8 mouse cellular contexts compared by ENCODE assay signal in the genomic region with DNA sequence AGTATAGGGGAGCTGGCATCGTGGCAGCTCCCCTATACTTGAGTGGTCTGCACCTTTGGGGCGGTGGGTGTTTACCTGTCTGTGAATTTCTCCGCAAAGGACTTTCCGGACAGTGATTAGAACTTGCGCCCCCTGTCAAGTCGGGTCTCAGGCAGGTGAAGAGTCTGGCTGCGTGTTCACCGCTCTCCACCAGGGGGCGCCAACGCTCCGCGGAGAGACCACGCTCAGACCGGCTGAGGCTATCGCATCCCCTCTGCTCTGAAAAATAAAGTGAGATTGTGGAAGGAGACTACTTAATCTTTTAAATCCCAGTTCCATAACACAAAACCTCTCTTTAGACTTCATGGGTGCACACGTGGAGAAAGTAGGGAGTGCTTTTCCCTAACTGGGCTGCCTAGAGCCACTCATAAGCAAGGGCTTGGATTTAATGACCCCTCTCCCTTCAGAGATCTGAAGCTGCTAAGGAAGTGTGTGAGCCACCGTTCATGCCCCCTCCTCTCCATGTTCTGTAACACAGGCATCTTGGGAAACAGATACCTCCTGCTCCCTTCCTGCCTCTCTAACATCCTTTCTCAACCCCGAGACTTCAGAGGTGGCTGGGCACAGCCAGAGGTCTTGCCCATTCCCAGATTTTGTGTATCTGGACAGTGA. TPM values are rescaled to one million over a fixed set of nuclear protein-coding genes. Genes with fewer than 3 reads are reported as not detected.
DNase-seq lines count a peak whose midpoint lies in the region; ATAC-seq and TF ChIP-seq lines count a peak whose summit lies in the region.

No protein-coding gene starts in this region.

- no peak overlapping the region for H3K9ac ChIP-seq in MEL (ENCODE audit: control insufficient read depth, low read depth, low read length, poor library complexity, severe bottlenecking)
- no peak overlapping the region for H3K9ac ChIP-seq in forebrain, embryonic 14.5 days (ENCODE audit: low read length)

- H3K4me3 ChIP-seq in MEL (ENCODE audit: control insufficient read depth in 1 of 2, insufficient read depth in 1 of 2, low read depth in 2 of 2, low read length in 2 of 2) = no peak overlapping the region
- no peak overlapping the region for H3K4me3 ChIP-seq in forebrain, embryonic 14.5 days (ENCODE audit: low read depth, low read length)

- H3K36me3 ChIP-seq in MEL (ENCODE audit: control insufficient read depth in 1 of 2, insufficient read depth in 2 of 2, low read length in 2 of 2) = no peaks in the 10 kb centered on the region
- no peaks in the 10 kb centered on the region for H3K36me3 ChIP-seq in forebrain, embryonic 14.5 days (ENCODE audit: control insufficient read depth, insufficient read depth, low read length)

- no peak for TF ChIP-seq EP300 in MEL (IDR thresholded peaks at IDR 0.05; ENCODE audit: low read depth in 1 of 2, low read length in 2 of 2)

- peak; percentile 62 for DNase-seq in MEL (ENCODE audit: low read depth, low spot score)
- DNase-seq in c-Kit-positive CD71-positive TER-119-positive erythroid progenitor cells, embryonic 14.5 days (ENCODE audit: low spot score) = peak; percentile 48
- DNase-seq in forebrain, embryonic 14.5 days (ENCODE audit: low spot score) = peak; percentile 80
- DNase-seq in layer of hippocampus, adult 9-10 months (ENCODE audit: low spot score) = peak; percentile 45
- peak; percentile 70 to 82 for DNase-seq in lung, postnatal 4 days
- DNase-seq in right cerebral cortex, adult 2 months (ENCODE audit: low spot score in 2 of 2) = peak; percentile 77 to 91
- DNase-seq in urinary bladder, postnatal 10 days (ENCODE audit: low spot score) = peak; percentile 49

- H3K27me3 ChIP-seq in MEL (ENCODE audit: control insufficient read depth in 1 of 2, insufficient read depth in 2 of 2, low read length in 2 of 2) = peaks cover 0 to 5% of the 10 kb centered on the region in 2 experiments; a peak in 3 of 4 replicates
- H3K27me3 ChIP-seq in forebrain, embryonic 14.5 days (replicated peaks; ENCODE audit: control insufficient read depth, insufficient read depth, low read length) = no peaks in the 10 kb centered on the region; the same call in 1 of the 2 replicates

- no peak overlapping the region for H3K4me2 ChIP-seq in forebrain, embryonic 14.5 days (ENCODE audit: low read length)

- no peak overlapping the region for H3K27ac ChIP-seq in MEL (ENCODE audit: control insufficient read depth, low read depth, low read length)
- no peak overlapping the region for H3K27ac ChIP-seq in forebrain, embryonic 14.5 days (ENCODE audit: low read depth, low read length)

- H3K9me3 ChIP-seq in MEL (replicated peaks; ENCODE audit: insufficient read depth, low read length) = no peaks in the 10 kb centered on the region
- H3K9me3 ChIP-seq in forebrain, embryonic 14.5 days (replicated peaks; ENCODE audit: control insufficient read depth, low read length) = no peaks in the 10 kb centered on the region

- no peaks in the 10 kb centered on the region for H3K4me1 ChIP-seq in MEL (ENCODE audit: control insufficient read depth in 1 of 2, insufficient read depth in 2 of 2, low read length in 2 of 2)
- H3K4me1 ChIP-seq in forebrain, embryonic 14.5 days (ENCODE audit: control insufficient read depth, insufficient read depth, low read length) = no peaks in the 10 kb centered on the region

- peak; percentile 62; the same call in 1 of the 2 replicates for ATAC-seq in forebrain, embryonic 14.5 days
- peak; percentile 67 to 88 for ATAC-seq in hematopoietic stem cell, adult 5-6 weeks (replicated peaks in 1 of 2; ENCODE audit: insufficient read depth in 1 of 2, low FRiP score in 2 of 2, low TSS enrichment in 1 of 2, low read depth in 1 of 2, poor library complexity in 2 of 2, severe bottlenecking in 2 of 2)

- peak; percentile 91 to 99 (median 95) for TF ChIP-seq CTCF in MEL (IDR thresholded peaks at IDR 0.05 in 2 of 3, conservative IDR thresholded peaks at IDR 0.05 in 1 of 3; ENCODE audit: control insufficient read depth in 1 of 3, insufficient read depth in 1 of 3, low read depth in 2 of 3, low read length in 3 of 3, poor library complexity in 1 of 3, severe bottlenecking in 1 of 3)

- WGBS in forebrain, embryonic 14.5 days = 9% methylated on average over 18 of the region's 18 CpGs

- no peaks in the 10 kb centered on the region for H3K79me2 ChIP-seq in MEL (ENCODE audit: control insufficient read depth, insufficient read depth, low read length, poor library complexity)

- TF ChIP-seq RAD21 in MEL (IDR thresholded peaks at IDR 0.05; ENCODE audit: low read depth, low read length) = peak; percentile 93

- no peak for TF ChIP-seq POLR2A in MEL (IDR thresholded peaks at IDR 0.05; ENCODE audit: control insufficient read depth in 1 of 2, insufficient read depth in 1 of 2, low read depth in 1 of 2, low read length in 2 of 2, poor library complexity in 1 of 2)

TF ChIP-seq in MEL, 35 proteins besides CTCF, POLR2A, EP300 and RAD21:
- TF ChIP-seq ZC3H11A (IDR thresholded peaks at IDR 0.05; ENCODE audit: low read depth, low read length) (peak; percentile 73), JUND (IDR thresholded peaks at IDR 0.05; ENCODE audit: low read depth, low read length) (no peak), SMC3 (IDR thresholded peaks at IDR 0.05; ENCODE audit: low read depth, low read length) (peak; percentile 83)
TF ChIP-seq in MEL: peak in this region for 2.

RNA-seq across cellular contexts. Expression of a gene that starts 34.1 kb away (rescaled TPM):
- total RNA-seq in MEL (2012; rRNA removed) = 10.5 and 11.6 TPM in 2 replicates
- polyA plus RNA-seq in MEL (2012; ENCODE audit: insufficient read depth in 1 of 2, insufficient read length in 2 of 2, low read depth in 1 of 2, low replicate concordance in 2 of 2, missing spikeins in 1 of 2) = 10 to 100 TPM in 1 of 2 experiments, not detected in 1; 19.1 TPM
- polyA plus RNA-seq in forebrain, embryonic 14.5 days (2014; fragmentation: Nextera tagmentation; extraction: Ambion mirVana) = 240 and 254 TPM in 2 replicates
- total RNA-seq in hematopoietic stem cell, adult 5-6 weeks (2017) = 15.8 and 32.6 TPM in 2 replicates

RNA-seq across cellular contexts. Expression of a gene that starts 45.3 kb away (rescaled TPM):
- total RNA-seq in MEL (2012; rRNA removed) = 0.49 and 0.92 TPM in 2 replicates
- polyA plus RNA-seq in MEL (2012; ENCODE audit: insufficient read depth in 1 of 2, insufficient read length in 2 of 2, low read depth in 1 of 2, low replicate concordance in 2 of 2, missing spikeins in 1 of 2) = 1 to 10 TPM in 1 of 2 experiments, not detected in 1; 1.5 TPM
- 6,589 and 7,102 TPM in 2 replicates for polyA plus RNA-seq in forebrain, embryonic 14.5 days (2014; fragmentation: Nextera tagmentation; extraction: Ambion mirVana)
- 0.31 TPM in 1 of 2 replicates, not detected in the other for total RNA-seq in hematopoietic stem cell, adult 5-6 weeks (2017)
